Mouse (Mus musculus): Measurements from ENCODE around the gene Cept1. TPM values are rescaled to one million over a fixed set of nuclear protein-coding genes. Genes with fewer than 3 reads are reported as not detected.
"Not testable (repeated sequence)": the region's sequence is repeated elsewhere in the genome, so short reads cannot be mapped to it uniquely, and the experiment has no call there.

Gene Cept1
- total RNA-seq (2021): 10 to 100 TPM; 50.5 to 50.9 TPM

DNA sequence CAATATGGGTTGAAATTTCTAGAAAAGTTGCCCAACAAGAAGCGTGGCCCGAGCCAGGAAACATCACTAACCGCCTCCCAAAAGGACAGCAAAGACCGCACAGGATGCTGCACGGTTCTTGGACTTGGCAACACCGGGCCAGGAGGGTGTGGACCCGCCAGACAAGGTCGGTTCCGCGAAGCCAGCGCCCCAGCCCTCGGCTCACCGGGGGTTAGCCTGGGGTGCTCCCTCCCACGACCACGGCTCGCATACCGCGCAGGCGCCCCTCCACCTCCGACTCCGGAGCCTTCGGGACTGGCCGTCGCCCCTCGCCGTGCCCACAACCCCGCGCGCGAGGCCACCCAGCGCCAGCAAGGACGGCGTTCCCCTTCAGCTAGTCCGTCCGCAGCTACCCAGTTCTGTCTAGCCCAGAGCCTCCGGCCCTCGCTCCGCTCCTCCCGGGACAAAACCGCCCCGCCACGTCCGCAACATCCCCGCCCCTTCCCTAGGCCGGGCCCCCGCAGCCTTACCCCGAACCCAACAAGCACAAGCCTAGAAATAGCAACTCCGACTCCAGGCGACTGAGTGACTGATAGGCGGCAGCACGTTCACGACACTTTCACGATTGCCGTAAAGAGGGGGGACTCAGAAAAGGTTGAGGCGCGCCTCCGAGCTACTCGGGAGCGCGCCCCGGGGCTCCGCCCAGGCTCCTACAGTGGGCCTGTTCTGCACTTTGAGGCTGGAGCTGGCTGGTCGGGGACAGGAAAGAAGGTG lies at the start of gene Cept1, which contains the start of gene Dram2:
TSS of gene Cept1 (minus strand) at position 632 of the 753 bp plus-strand sequence.
TSS of gene Dram2 (plus strand) at position 628 of the 753 bp plus-strand sequence.
- DNase-seq: peak; percentile 90

- not testable (repeated sequence) for DNase-seq
Observed at GRCm38 (mm10) chr3:106593631-106594030, 46.0 kb upstream of the Cept1 start.

- no peak for DNase-seq
Observed at GRCm38 (mm10) chr3:106579296-106579695, 31.7 kb upstream of the Cept1 start.

DNA sequence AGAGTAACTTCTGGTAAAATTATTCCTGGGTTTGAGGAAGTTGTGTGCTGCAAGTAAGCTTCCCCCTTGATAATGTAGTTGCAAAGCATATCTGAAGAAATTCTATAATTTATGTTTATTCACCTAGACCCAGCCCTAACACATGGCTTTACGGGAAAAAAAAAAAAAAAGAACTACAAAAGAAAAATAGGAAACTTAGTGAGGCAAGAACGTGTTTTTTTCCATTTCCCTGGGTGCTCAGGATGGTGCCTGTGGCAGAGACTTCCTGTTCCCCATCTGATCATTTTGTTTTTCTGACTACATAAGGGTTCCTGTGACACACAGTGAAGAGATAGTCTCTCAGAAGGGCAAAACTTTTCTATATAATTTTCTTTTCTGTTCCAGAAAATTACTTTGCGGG lies 25.6 kb upstream of the Cept1 start:
- DNase-seq: no peak

DNA sequence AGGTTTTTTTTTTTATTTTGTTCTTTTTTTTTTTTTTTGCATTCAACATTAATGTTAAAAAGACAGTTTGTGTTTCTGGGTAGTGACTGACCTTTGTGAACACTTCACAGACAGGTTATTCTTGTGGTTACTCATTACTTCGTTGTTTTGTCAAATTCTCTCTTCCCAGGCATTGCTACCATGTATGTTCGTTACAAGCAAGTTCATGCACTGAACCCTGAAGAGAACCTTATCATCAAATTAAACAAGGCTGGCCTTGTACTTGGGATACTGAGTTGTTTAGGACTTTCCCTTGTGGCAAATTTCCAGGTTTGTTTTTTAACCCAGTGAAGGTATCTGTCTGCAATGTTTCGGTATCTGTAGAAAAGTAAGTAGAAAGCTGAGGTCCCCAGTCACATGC lies 18.3 kb upstream of the Cept1 start:
- DNase-seq: no peak

DNA sequence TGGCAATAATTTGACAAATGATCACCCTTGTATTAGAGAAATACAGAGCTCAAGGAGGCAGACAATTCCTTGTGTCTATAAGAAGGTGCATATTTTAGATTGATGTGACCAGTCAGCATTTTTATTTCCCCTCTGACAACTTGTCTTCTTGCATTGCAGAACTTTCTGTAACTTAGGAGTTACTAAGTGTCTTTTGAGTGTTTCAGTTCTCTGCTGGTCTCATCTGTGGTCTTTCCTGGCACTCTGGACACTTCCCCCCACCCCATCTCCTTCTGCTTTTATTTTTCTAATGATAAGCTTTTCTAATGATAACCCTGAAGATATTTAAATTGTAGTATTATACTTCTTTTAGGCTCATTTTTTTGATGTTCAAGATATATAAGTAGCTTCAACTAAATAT lies 10.7 kb upstream of the Cept1 start:
- DNase-seq: no peak

- DNase-seq: no peak
Observed at GRCm38 (mm10) chr3:106555743-106556250, 8.2 kb upstream of the Cept1 start.

GRCm38 (mm10) chr3:106553411-106553810 lies 5.8 kb upstream of the Cept1 start:
- no peak for DNase-seq

GRCm38 (mm10) chr3:106548971-106549370 lies 1.4 kb upstream of the Cept1 start:
- DNase-seq: no peak

DNA sequence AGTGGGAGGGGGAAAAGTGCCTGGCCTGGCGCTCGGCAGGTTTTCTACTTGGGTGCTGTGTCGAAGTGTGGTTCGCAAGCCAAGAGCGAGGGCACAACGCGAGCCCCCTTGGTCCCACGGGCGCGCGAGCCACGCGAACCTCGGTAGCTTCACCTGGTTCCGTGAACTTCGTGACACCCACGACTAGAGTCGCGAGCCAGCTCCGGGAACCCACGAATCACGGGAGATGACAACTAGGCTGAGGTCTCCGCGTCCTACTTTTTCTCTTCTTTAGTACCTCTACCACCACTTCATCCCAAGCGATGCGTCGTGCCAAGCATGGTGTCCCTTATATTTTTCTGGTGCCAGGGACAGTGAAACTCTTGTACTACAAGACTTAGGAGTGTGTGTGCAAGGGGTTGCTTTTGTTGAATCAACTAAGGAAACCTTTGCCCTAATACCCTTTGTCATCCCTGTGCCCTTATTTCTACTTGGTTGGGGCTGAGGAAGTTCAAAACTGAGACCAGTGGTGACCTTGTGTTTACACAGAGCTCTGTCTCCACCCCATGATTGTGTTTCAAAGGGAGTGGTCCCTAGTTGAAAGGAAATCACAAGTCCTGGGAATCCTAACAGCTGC lies 430 bp upstream of the Cept1 start:
- no peak for DNase-seq

GRCm38 (mm10) chr3:106544721-106545316 lies 2.8 kb downstream of the Cept1 start:
- DNase-seq: no peak

- DNase-seq: no peak
Observed at GRCm38 (mm10) chr3:106533277-106533676, 14.3 kb downstream of the Cept1 start.

DNA sequence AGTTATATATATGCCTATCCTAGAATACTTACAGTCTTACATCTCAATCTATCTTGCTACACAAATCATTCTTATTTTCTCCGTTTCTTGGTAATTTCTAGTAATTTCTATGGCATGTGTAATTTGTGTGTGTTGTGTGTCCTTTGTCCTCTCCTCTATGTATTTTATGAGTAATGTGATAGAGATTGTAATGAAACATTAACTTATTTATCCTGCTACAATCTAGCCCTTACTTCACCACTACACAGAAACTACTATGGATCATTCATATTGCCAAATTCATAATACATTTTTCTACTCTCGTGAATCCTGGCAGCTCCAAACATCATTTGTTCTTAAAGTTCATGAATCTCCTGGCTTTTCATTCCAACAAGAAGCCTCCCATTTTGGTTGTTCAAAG lies 19.6 kb downstream of the Cept1 start:
- DNase-seq: no peak

- DNase-seq: no peak
Observed at GRCm38 (mm10) chr3:106526411-106526810, 21.2 kb downstream of the Cept1 start.

DNA sequence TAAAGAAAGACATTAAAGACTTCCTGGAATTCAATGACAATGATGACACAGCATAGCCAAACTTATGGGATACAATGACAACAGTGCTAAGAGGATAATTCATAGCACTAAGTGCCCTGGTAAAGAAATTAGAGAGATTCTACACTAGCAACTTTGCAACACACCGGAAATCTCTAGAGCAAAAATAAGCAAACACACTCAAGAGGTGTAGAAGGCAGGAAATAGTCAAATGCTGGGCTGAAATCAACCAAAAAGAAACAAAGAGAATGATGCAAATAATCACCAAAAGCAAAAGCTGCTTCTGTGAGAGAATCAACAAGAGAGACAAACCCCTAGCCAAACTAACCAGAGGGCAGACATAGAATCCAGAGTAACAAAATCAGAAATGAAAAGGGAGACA lies 24.9 kb downstream of the Cept1 start:
- DNase-seq: no peak

- DNase-seq: no peak
Observed at GRCm38 (mm10) chr3:106515016-106515415, 32.6 kb downstream of the Cept1 start.

DNA sequence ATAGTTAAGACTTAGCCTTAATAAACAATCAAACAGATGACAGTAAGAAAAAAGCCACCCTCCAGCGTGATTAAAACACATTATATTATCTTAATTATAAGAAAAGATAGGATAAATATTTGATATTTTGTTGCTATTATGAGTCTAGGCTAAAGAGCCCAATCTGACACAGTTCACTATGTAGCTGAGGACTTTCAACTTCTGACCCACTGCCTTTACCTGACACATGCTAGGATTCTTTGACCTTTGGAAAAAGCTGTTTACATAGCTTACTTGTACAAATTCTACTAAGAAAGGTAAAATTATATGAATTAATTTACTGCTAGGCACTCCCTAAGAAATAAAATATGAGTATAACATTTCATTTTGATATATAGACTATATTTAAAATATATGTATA lies 36.9 kb downstream of the Cept1 start:
- DNase-seq: no peak

- no peak for DNase-seq
Observed at GRCm38 (mm10) chr3:106502892-106503291, 44.7 kb downstream of the Cept1 start.

DNA sequence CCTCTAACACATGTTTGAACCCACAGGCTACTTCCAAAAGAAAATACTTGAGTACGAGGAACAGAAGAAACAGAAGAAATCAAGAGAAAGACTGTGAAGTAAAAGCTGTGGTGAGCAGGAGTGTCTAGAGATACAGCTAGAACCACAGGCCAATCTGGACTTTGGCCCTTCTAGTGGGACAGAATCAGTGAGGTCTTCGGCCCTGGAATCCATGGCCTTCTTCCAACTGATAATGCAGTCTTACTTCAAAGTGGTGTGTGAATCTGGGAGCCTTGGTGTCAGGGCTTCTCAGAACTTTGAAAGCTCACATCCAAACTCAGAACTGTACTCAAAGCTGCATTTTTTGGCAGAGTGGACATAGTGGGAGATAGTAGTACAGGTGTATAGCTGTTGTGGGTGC lies 47.1 kb downstream of the Cept1 start:
- no peak for DNase-seq

DNA sequence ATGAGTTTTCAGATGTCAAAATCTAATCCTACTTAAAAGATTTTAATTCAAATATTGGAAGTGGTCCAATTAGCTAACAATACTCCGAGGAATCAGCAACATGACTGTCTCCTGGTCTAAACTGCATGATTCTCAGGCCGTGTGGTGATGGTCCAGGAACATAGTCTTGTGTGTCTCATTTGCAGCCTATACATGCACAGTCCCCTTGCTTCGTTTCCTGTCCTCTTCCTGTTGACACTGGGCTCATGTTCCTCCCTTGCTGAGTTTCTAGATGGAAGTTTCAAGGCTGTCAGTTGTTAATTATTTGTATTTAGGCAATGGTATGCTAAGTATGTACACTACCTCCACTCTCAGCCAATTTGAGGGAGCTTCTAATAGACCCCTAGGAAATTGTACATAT lies 50.6 kb downstream of the Cept1 start:
- DNase-seq: no peak

- no peak for DNase-seq
Observed at GRCm38 (mm10) chr3:106496045-106496721, 51.4 kb downstream of the Cept1 start.

- DNase-seq: no peak
Observed at GRCm38 (mm10) chr3:106495346-106496044, 52.1 kb downstream of the Cept1 start.
